Mouse (Mus musculus) ES-E14 (cell line): ENCODE results near the gene Trim2.
A peak's percentile ranks its signal among the peaks of the same experiment; 100 is the strongest.

Source experiments
- CHD2 ChIP-seq: IDR thresholded peaks from 2 replicates; pipeline ENCODE4 v1.6.1; 2014; ENCODE audit warnings: mild to moderate bottlenecking, low read depth, low read length, inconsistent platforms
- HCFC1 ChIP-seq: IDR thresholded peaks from 2 replicates; pipeline ENCODE4 v1.6.1; 2012; ENCODE audit warnings: low read length, inconsistent platforms, borderline replicate concordance; ENCODE audit not compliant: insufficient read depth
- MAFK ChIP-seq: IDR thresholded peaks from 2 replicates; pipeline ENCODE4 v1.6.1; 2014; ENCODE audit warnings: mild to moderate bottlenecking, low read depth, low read length, inconsistent platforms; ENCODE audit not compliant: insufficient read depth
- ZC3H11A ChIP-seq: IDR thresholded peaks from 2 replicates; pipeline ENCODE4 v1.6.1; 2012; ENCODE audit warnings: low read depth, mild to moderate bottlenecking, inconsistent platforms, low read length, borderline replicate concordance
- ZNF384 ChIP-seq: IDR thresholded peaks from 2 replicates; pipeline ENCODE4 v1.6.1; 2012; ENCODE audit warnings: low read depth, low read length, inconsistent platforms

- peak; percentile 81 for TF ChIP-seq ZNF384
- no peak for TF ChIP-seq CHD2
- TF ChIP-seq ZC3H11A, result peak; percentile 98
- TF ChIP-seq MAFK, result no peak
- no peak for TF ChIP-seq HCFC1
Observed at GRCm38 (mm10) chr3:84175337-84176315, 131.1 kb downstream of the Trim2 start.
